Mouse (Mus musculus): ENCODE results near the gene Ift88. TPM values are rescaled to one million over a fixed set of nuclear protein-coding genes. Genes with fewer than 3 reads are reported as not detected.
"Not testable (repeated sequence)": the region's sequence is repeated elsewhere in the genome, so short reads cannot be mapped to it uniquely, and the experiment has no call there.

Ift88 gene
- polyA plus RNA-seq, 1 experiment from 2014 or later = 1.2 TPM

DNA sequence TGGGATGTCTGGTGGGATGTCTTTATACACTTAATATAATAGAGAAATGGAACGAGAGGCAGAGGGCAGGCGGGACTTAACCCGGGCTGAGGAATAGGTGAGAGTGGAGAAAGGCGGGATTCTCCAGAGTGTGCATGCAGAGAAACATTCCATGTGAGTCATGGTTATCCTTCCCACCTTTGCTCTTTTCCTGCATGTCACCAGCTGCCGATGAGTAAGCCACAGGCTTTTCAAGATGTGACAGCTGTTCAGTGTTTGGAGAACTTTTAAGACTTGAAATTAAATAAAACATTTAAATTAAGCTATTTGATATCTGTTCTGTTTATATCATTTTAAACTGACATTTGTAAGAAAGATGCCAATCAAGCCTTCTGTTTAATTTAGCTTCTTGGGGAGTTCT is 36.0 kb downstream of the Ift88 start:
- 77% methylated on average over 5 of the region's 5 CpGs for WGBS (ENCODE audit: insufficient replicate concordance)

DNA sequence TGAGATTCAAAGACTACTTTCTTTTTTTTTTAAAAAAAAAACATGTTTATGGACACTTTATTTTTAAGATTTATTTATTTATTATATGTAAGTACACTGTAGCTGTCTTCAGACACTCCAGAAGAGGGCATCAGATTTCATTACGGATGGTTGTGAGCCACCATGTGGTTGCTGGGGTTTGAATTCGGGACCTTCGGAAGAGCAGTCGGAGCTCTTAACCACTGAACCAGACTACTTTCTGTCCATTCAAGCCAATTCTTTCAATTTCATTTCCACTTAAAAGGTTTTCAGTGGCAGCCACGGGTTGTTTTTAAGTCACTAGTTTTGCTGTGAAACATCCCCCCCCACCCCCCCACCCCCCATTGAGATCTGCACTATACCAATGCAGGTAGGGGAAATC is 36.5 kb downstream of the Ift88 start:
- H3K9me3 ChIP-seq (replicated peaks); H3K9ac ChIP-seq; H3K4me1 ChIP-seq (replicated peaks); H3K27ac ChIP-seq (replicated peaks); H3K4me2 ChIP-seq; H3K36me3 ChIP-seq (replicated peaks); H3K4me3 ChIP-seq (replicated peaks); ATAC-seq (ENCODE audit: insufficient read depth); H3K27me3 ChIP-seq: not testable (repeated sequence)
- WGBS (ENCODE audit: insufficient replicate concordance) = 68% methylated on average over 5 of the region's 5 CpGs

More for the DNA sequence above, 36.0 kb downstream of the Ift88 start:
- H3K4me3 ChIP-seq (replicated peaks) = no peak overlapping the region
- H3K9me3 ChIP-seq (replicated peaks) = no peaks in the 10 kb centered on the region
- no peak overlapping the region for H3K27ac ChIP-seq (replicated peaks)
- H3K27me3 ChIP-seq = no peaks in the 10 kb centered on the region
- no peak overlapping the region for H3K4me2 ChIP-seq
- ATAC-seq (ENCODE audit: insufficient read depth) = no peak
- H3K36me3 ChIP-seq (replicated peaks) = no peaks in the 10 kb centered on the region
- H3K4me1 ChIP-seq (replicated peaks) = no peaks in the 10 kb centered on the region
- no peak overlapping the region for H3K9ac ChIP-seq

DNA sequence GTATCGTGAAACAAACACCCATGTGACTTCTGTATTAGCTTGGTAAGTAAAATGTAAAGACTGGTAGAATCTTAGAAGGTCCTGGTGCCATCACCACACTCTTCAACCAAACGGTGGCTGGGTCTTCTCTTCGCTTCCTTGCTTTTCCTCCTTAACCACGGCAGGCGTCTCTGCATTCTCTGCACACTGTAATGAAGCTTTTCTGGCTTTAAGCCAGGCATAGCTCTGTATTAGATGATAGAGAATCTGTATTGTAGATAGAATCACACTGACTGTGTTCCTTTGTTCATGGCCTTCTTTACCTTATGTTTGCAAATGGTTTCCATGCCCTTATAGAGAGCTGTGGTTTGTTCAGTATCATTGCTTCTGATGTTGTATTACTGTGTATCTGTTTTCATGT is 39.0 kb downstream of the Ift88 start:
- Histone ChIP-seq H3K4me1 (replicated peaks) (no peaks in the 10 kb centered on the region), H3K9ac (no peak overlapping the region), H3K9me3 (replicated peaks) (no peaks in the 10 kb centered on the region), H3K4me3 (replicated peaks) (no peak overlapping the region), H3K36me3 (replicated peaks) (no peaks in the 10 kb centered on the region), H3K4me2 (no peak overlapping the region), H3K27me3 (no peaks in the 10 kb centered on the region), H3K27ac (replicated peaks) (no peak overlapping the region)
- ATAC-seq (ENCODE audit: insufficient read depth) = no peak
- 68% methylated on average over 5 of the region's 5 CpGs for WGBS (ENCODE audit: insufficient replicate concordance)

GRCm38 (mm10) chr14:57475057-57475456 is 51.2 kb downstream of the Ift88 start:
- H3K4me3 ChIP-seq (replicated peaks) = no peak overlapping the region
- WGBS (ENCODE audit: insufficient replicate concordance) = 54% methylated on average over 2 of the region's 2 CpGs
- no peak overlapping the region for H3K4me2 ChIP-seq
- H3K27ac ChIP-seq (replicated peaks) = no peak overlapping the region
- ATAC-seq (ENCODE audit: insufficient read depth) = no peak
- no peaks in the 10 kb centered on the region for H3K9me3 ChIP-seq (replicated peaks)
- H3K36me3 ChIP-seq (replicated peaks) = no peaks in the 10 kb centered on the region
- H3K27me3 ChIP-seq = no peaks in the 10 kb centered on the region
- no peaks in the 10 kb centered on the region for H3K4me1 ChIP-seq (replicated peaks)
- no peak overlapping the region for H3K9ac ChIP-seq

GRCm38 (mm10) chr14:57482262-57482661 is 58.4 kb downstream of the Ift88 start:
- Histone ChIP-seq H3K9ac (no peak overlapping the region), H3K27ac (replicated peaks) (no peak overlapping the region), H3K36me3 (replicated peaks) (no peaks in the 10 kb centered on the region), H3K27me3 (no peaks in the 10 kb centered on the region), H3K4me2 (no peak overlapping the region), H3K9me3 (replicated peaks) (no peaks in the 10 kb centered on the region), H3K4me1 (replicated peaks) (no peaks in the 10 kb centered on the region), H3K4me3 (replicated peaks) (no peak overlapping the region)
- WGBS (ENCODE audit: insufficient replicate concordance) = 57% methylated on average over 2 of the region's 2 CpGs
- no peak for ATAC-seq (ENCODE audit: insufficient read depth)

GRCm38 (mm10) chr14:57484183-57484582 is 60.3 kb downstream of the Ift88 start:
- ATAC-seq (ENCODE audit: insufficient read depth) = no peak
- H3K4me1 ChIP-seq (replicated peaks) = no peaks in the 10 kb centered on the region
- H3K27me3 ChIP-seq = no peaks in the 10 kb centered on the region
- H3K9me3 ChIP-seq (replicated peaks) = no peaks in the 10 kb centered on the region
- no peak overlapping the region for H3K4me3 ChIP-seq (replicated peaks)
- H3K27ac ChIP-seq (replicated peaks) = no peak overlapping the region
- 83% methylated on average over 6 of the region's 6 CpGs for WGBS (ENCODE audit: insufficient replicate concordance)
- H3K4me2 ChIP-seq = no peak overlapping the region
- H3K9ac ChIP-seq = no peak overlapping the region
- no peaks in the 10 kb centered on the region for H3K36me3 ChIP-seq (replicated peaks)

DNA sequence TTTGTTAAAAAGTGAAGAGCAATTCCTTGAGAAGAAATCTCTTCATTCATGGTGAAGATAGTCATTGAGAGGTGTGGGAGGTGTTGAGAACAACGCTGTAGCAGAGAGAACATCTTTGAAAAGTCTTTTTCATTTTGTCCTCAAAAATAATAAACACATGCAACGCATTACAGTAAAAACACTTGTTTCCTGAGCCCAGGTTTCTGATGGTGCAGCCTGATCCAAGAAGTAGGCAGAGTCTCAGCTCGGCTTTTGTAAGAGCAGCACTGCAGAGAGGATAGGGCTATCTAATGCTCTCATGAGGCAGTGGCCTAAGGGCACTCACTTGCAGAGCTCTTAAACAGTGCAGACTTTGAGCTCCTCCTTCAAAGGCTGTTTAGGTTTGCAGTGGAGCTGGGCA is 65.8 kb downstream of the Ift88 start:
- Histone ChIP-seq H3K27me3 (no peaks in the 10 kb centered on the region), H3K36me3 (replicated peaks) (no peaks in the 10 kb centered on the region), H3K27ac (replicated peaks) (no peak overlapping the region), H3K4me2 (no peak overlapping the region), H3K9ac (no peak overlapping the region), H3K4me1 (replicated peaks) (no peaks in the 10 kb centered on the region), H3K4me3 (replicated peaks) (no peak overlapping the region), H3K9me3 (replicated peaks) (no peaks in the 10 kb centered on the region)
- WGBS (ENCODE audit: insufficient replicate concordance) = 60% methylated on average over 3 of the region's 3 CpGs
- ATAC-seq (ENCODE audit: insufficient read depth) = no peak

- Histone ChIP-seq H3K4me1 (replicated peaks) (no peaks in the 10 kb centered on the region), H3K9ac (no peak overlapping the region), H3K27me3 (no peaks in the 10 kb centered on the region), H3K36me3 (replicated peaks) (no peaks in the 10 kb centered on the region), H3K27ac (replicated peaks) (no peak overlapping the region), H3K4me2 (no peak overlapping the region), H3K4me3 (replicated peaks) (no peak overlapping the region), H3K9me3 (replicated peaks) (no peaks in the 10 kb centered on the region)
- ATAC-seq (ENCODE audit: insufficient read depth) = no peak
- WGBS (ENCODE audit: insufficient replicate concordance) = 74% methylated on average over 2 of the region's 2 CpGs
Measured at GRCm38 (mm10) chr14:57493840-57494239, 70.0 kb downstream of the Ift88 start.

DNA sequence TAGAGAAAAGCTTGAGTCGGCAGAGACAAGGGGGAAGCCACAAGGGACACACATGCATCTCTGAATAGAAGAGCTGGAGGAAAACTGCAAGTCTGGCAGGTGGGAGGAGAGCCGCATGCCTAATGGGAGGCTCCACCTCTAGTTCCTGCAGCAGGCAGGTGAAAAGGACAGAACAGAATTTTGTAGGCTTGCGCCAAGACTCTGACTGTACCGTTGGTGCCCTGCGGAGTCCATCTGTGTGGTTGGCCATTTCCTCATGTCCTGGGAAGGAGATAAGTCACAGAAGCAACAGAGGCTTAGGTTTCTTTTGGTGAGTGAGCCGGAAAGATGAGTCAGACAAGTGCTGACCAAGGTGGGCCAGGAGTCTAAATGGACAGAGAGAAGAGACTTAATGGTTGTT is 79.9 kb downstream of the Ift88 start:
- H3K27ac ChIP-seq (replicated peaks) = no peak overlapping the region
- H3K9me3 ChIP-seq (replicated peaks) = no peaks in the 10 kb centered on the region
- ATAC-seq (ENCODE audit: insufficient read depth) = no peak
- H3K4me3 ChIP-seq (replicated peaks) = no peak overlapping the region
- no peaks in the 10 kb centered on the region for H3K4me1 ChIP-seq (replicated peaks)
- WGBS (ENCODE audit: insufficient replicate concordance) = 75% methylated on average over 6 of the region's 6 CpGs
- no peak overlapping the region for H3K4me2 ChIP-seq
- no peaks in the 10 kb centered on the region for H3K27me3 ChIP-seq
- H3K36me3 ChIP-seq (replicated peaks) = no peaks in the 10 kb centered on the region
- H3K9ac ChIP-seq = no peak overlapping the region

- Histone ChIP-seq H3K36me3 (replicated peaks) (no peaks in the 10 kb centered on the region), H3K27me3 (no peaks in the 10 kb centered on the region), H3K4me1 (replicated peaks) (no peaks in the 10 kb centered on the region), H3K4me3 (replicated peaks) (no peak overlapping the region), H3K9me3 (replicated peaks) (no peaks in the 10 kb centered on the region), H3K27ac (replicated peaks) (no peak overlapping the region), H3K9ac (no peak overlapping the region), H3K4me2 (no peak overlapping the region)
- WGBS (ENCODE audit: insufficient replicate concordance) = 55% methylated on average over 6 of the region's 6 CpGs
- ATAC-seq (ENCODE audit: insufficient read depth) = no peak
Measured at GRCm38 (mm10) chr14:57509554-57509953, 85.7 kb downstream of the Ift88 start.

DNA sequence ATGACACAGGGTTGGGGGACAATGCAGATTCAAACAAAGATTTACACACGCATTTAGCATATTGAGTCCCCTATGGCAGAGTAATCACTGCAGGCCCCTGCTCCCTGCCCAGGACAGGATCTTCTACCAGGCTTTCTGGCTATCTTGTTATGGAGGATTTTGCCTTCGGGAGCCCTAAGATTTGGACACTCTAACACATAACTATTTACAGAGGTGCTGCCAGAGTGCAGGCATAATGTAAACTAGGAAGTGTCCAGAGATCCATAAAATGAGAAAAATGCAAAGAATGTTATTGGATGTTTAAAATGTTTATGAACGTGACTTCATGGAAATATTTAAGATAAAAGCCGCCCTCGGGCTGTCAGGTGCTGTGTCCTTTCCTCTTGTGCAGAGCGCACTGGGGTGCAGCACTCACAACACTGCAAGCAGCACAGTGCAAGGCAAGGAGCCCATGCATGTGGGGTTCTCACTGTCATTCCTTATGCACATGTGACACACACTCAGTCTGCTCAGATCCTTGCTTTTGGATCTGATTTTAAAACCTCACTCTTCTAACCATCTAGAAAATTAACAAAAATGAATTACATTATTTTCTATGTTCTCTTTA is 91.4 kb downstream of the Ift88 start:
- Histone ChIP-seq H3K9me3 (replicated peaks) (no peaks in the 10 kb centered on the region), H3K27ac (replicated peaks) (no peak overlapping the region), H3K4me2 (no peak overlapping the region), H3K36me3 (replicated peaks) (no peaks in the 10 kb centered on the region), H3K4me1 (replicated peaks) (no peaks in the 10 kb centered on the region), H3K4me3 (replicated peaks) (no peak overlapping the region), H3K27me3 (no peaks in the 10 kb centered on the region), H3K9ac (no peak overlapping the region)
- no peak for ATAC-seq (ENCODE audit: insufficient read depth)
- WGBS (ENCODE audit: insufficient replicate concordance) = 69% methylated on average over 6 of the region's 6 CpGs

GRCm38 (mm10) chr14:57517001-57517400 is 93.1 kb downstream of the Ift88 start:
- H3K9ac ChIP-seq = no peak overlapping the region
- no peaks in the 10 kb centered on the region for H3K27me3 ChIP-seq
- ATAC-seq (ENCODE audit: insufficient read depth) = no peak
- H3K36me3 ChIP-seq (replicated peaks) = no peaks in the 10 kb centered on the region
- no peak overlapping the region for H3K4me2 ChIP-seq
- 75% methylated on average over 7 of the region's 7 CpGs for WGBS (ENCODE audit: insufficient replicate concordance)
- H3K9me3 ChIP-seq (replicated peaks) = no peaks in the 10 kb centered on the region
- H3K27ac ChIP-seq (replicated peaks) = no peak overlapping the region
- no peaks in the 10 kb centered on the region for H3K4me1 ChIP-seq (replicated peaks)
- H3K4me3 ChIP-seq (replicated peaks) = no peak overlapping the region
